Mouse (Mus musculus) spleen, postnatal 14 days (tissue): ENCODE results near the gene AI837181.

Experiments
- DNase-seq, 2 experiments: peaks; one replicate each; pipeline ENCODE4 v3.0.0; 2021 to 2022; ENCODE audit warnings: low spot score in 2 of 2

The AI837181 gene

GRCm38 (mm10) chr19:5472857-5473256, 47.9 kb downstream of the AI837181 start:
- DNase-seq, result no peak

GRCm38 (mm10) chr19:5473720-5474119, 48.8 kb downstream of the AI837181 start, which contains the start of gene Efemp2:
Gene Efemp2 (plus strand): TSS chr19:5473954.
- DNase-seq, result no peak

DNA sequence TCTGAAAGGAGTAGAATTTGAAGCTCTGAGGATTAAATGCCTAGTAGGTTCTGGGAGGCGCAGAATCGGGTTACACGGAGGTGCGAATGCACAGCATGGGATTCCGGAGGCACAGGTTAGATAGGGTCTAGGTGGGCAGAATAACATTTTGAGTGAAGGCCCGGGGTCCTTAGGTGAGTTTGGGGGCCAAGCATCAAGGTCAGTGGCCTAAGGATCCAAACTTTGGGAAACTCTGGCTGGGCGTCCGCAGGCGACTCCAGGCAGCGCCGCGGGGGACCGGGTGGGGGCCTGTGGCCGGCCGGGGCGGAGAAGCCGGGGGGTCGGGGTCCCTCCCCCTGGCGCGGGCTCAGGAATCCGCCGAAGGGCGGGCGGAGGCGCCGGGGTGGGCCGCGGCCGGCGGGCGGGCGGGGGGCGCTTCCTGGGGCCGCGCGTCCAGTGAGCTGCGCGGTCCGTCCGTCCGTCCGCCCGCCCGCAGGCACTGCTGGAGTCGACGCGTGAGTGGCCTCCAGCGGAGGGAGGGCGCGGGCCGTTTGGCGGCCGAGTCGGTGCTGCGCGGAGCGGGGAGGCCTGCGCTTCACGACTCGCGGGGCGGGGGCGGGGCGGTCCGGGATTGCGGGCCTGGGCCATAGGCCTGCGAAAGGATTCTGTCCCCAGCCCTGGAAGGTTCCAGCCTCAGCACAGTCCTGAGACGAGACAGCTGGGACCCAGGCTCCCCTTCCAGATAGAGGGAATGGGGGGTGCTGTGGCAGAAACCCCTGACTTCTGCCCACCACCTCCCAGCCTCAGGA, 49.5 kb downstream of the AI837181 start:
- no peak for DNase-seq

DNA sequence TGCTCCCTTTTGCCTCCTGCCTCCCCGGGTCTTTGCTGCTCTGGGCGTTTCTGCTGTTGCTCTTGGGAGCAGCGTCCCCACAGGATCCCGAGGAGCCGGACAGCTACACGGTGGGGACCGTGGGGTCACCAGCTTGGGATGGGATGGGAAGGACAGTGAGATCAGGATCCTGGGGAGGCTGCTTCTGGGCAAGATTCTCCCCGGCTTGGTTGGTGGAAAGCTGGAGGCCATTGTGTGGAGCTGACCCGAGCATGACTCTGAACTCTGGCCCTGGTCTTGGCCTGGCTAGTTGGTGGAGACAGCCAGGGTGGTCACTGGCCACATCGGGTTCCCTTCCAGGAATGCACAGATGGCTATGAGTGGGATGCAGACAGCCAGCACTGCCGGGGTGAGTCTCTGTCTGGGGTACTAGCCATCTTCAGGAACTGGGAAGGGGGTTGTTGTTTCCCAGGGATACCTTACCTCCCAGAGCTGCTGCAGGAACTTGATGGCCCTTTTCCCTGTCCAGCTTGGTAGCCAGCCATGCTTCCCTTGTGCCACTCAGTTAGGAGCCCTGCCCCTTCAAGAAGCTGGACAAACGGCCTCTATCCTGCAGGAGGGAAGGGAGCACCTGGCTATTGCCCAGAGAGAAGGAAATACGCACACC, 50.2 kb downstream of the AI837181 start:
- DNase-seq, result no peak
